Mouse (Mus musculus): ENCODE data around the gene Zfp512b. TPM values are rescaled to one million over a fixed set of nuclear protein-coding genes. Genes with fewer than 3 reads are reported as not detected.

Gene Zfp512b
- total and polyA plus RNA-seq, 2 experiments = 9.5 to 28.0 TPM

DNA sequence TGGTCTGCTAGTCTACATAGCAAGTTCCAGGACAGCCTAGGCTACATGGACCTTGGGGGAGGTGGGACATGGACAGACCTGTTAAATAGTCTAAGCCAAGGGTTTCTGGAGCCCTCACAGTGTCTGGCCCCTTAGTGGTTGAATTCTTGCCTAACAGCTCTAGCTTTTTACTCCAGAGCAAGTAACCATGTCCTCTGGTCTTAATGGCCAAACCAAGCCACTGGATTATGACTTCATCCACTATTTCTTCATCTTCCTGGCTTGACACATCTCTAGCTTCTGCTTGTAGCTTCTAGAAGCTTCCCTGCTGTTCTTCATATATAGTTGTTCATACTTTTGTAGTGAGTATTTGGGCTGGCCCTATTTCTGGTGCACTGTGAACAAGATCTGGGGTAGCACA lies 38.8 kb downstream of the Zfp512b start:
- H3K4me3 ChIP-seq (ENCODE audit: insufficient read depth, low read depth, low read length) = no peak overlapping the region
- H3K9ac ChIP-seq (ENCODE audit: low read depth, low read length) = no peak overlapping the region
- H3K36me3 ChIP-seq (ENCODE audit: control insufficient read depth, insufficient read depth, low read length) = peaks cover 22% of the 10 kb centered on the region
- no peak for DNase-seq (ENCODE audit: extremely low read depth, low read depth, low spot score)
- H3K27me3 ChIP-seq (ENCODE audit: control insufficient read depth, insufficient read depth, low read length) = no peaks in the 10 kb centered on the region
- TF ChIP-seq POLR2A (IDR thresholded peaks at IDR 0.05; ENCODE audit: extremely low read depth, insufficient read depth, low read length) (no peak), CTCF (IDR thresholded peaks at IDR 0.05; ENCODE audit: low read depth, low read length) (no peak)
- no peak overlapping the region for H3K27ac ChIP-seq (replicated peaks; ENCODE audit: insufficient read depth, low read depth, low read length)
- no peaks in the 10 kb centered on the region for H3K4me1 ChIP-seq (ENCODE audit: control insufficient read depth, insufficient read depth, low read length)
- H3K79me2 ChIP-seq (ENCODE audit: control insufficient read depth, insufficient read depth, low read length) = no peaks in the 10 kb centered on the region

DNA sequence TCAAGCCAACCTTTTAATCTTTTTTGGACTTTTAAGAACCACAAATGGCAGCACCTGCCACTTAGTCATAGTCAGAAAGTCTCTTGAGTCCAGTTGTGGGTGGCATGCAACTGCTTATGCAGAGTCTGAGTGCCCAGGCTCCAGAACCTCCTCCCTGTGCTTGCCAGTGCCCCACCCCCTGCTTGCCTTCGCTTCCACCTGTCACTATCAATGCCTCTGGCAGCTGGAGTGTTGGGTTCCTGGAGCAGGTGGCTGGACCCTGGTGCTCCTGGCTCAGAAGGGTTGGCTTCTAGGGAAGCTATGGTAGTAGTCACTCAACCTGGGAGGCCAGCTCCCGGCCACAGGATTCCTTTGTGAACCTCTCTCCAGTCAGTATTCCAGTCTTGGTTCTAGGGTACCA lies 42.4 kb downstream of the Zfp512b start:
- H3K4me3 ChIP-seq (ENCODE audit: insufficient read depth, low read depth, low read length) = no peak overlapping the region
- no peak for DNase-seq (ENCODE audit: extremely low read depth, low read depth, low spot score)
- no peak overlapping the region for H3K9ac ChIP-seq (ENCODE audit: low read depth, low read length)
- no peak overlapping the region for H3K27ac ChIP-seq (replicated peaks; ENCODE audit: insufficient read depth, low read depth, low read length)
- H3K36me3 ChIP-seq (ENCODE audit: control insufficient read depth, insufficient read depth, low read length) = peaks cover 42% of the 10 kb centered on the region
- no peak for TF ChIP-seq POLR2A (IDR thresholded peaks at IDR 0.05; ENCODE audit: extremely low read depth, insufficient read depth, low read length)
- TF ChIP-seq CTCF (IDR thresholded peaks at IDR 0.05; ENCODE audit: low read depth, low read length) = no peak
- WGBS = 98% methylated on average over 2 of the region's 2 CpGs
- no peaks in the 10 kb centered on the region for H3K79me2 ChIP-seq (ENCODE audit: control insufficient read depth, insufficient read depth, low read length)
- no peaks in the 10 kb centered on the region for H3K4me1 ChIP-seq (ENCODE audit: control insufficient read depth, insufficient read depth, low read length)
- no peaks in the 10 kb centered on the region for H3K27me3 ChIP-seq (ENCODE audit: control insufficient read depth, insufficient read depth, low read length)

DNA sequence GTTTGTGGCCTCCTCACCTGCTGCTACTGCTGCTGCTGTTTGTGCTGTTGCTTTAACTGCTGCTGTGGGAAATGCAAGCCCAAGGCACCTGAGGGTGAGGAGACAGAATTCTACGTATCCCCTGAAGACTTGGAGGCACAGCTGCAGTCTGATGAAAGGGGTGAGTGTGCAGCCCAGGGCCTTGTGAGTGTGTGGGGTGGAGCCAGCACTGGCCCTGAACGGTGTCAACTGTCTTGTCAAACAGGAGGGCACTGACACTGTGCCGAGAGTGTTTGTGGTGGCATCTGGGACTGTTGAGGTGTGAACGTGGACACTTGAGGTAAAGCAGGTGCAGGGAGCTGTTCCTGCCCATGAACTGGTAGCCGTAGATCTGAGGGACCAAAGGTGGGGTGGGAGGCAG lies 43.9 kb downstream of the Zfp512b start:
- Histone ChIP-seq H3K36me3 (ENCODE audit: control insufficient read depth, insufficient read depth, low read length) (peaks cover 42% of the 10 kb centered on the region), H3K27me3 (ENCODE audit: control insufficient read depth, insufficient read depth, low read length) (no peaks in the 10 kb centered on the region), H3K4me1 (ENCODE audit: control insufficient read depth, insufficient read depth, low read length) (no peaks in the 10 kb centered on the region), H3K9ac (ENCODE audit: low read depth, low read length) (no peak overlapping the region), H3K79me2 (ENCODE audit: control insufficient read depth, insufficient read depth, low read length) (no peaks in the 10 kb centered on the region), H3K4me3 (ENCODE audit: insufficient read depth, low read depth, low read length) (no peak overlapping the region), H3K27ac (replicated peaks; ENCODE audit: insufficient read depth, low read depth, low read length) (no peak overlapping the region)
- TF ChIP-seq POLR2A (IDR thresholded peaks at IDR 0.05; ENCODE audit: extremely low read depth, insufficient read depth, low read length) (no peak), CTCF (IDR thresholded peaks at IDR 0.05; ENCODE audit: low read depth, low read length) (no peak)
- DNase-seq (ENCODE audit: extremely low read depth, low read depth, low spot score) = no peak
- 90% methylated on average over 5 of the region's 5 CpGs for WGBS

DNA sequence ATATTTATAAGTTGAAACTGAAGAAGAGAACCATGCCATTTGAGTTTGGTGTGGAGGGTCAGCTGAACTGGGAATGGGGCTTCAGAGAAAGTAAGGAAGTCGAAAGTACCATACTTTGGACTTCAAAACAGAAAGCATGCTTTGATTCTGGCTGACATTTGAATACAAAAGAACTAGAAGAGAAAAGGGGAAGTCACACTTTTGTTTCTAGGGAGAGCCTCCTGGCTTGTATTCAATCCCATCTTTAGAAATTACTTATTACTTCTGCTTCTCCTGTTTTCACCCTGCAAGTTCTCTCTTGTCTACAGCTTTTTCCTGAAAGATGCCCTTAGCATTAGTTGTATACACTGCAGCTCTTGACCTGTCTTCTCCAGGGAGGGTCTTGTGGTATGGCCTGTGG lies 44.4 kb downstream of the Zfp512b start:
- Histone ChIP-seq H3K36me3 (ENCODE audit: control insufficient read depth, insufficient read depth, low read length) (peaks cover 42% of the 10 kb centered on the region), H3K27ac (replicated peaks; ENCODE audit: insufficient read depth, low read depth, low read length) (no peak overlapping the region), H3K4me1 (ENCODE audit: control insufficient read depth, insufficient read depth, low read length) (no peaks in the 10 kb centered on the region), H3K4me3 (ENCODE audit: insufficient read depth, low read depth, low read length) (no peak overlapping the region), H3K27me3 (ENCODE audit: control insufficient read depth, insufficient read depth, low read length) (no peaks in the 10 kb centered on the region), H3K9ac (ENCODE audit: low read depth, low read length) (no peak overlapping the region), H3K79me2 (ENCODE audit: control insufficient read depth, insufficient read depth, low read length) (no peaks in the 10 kb centered on the region)
- TF ChIP-seq CTCF (IDR thresholded peaks at IDR 0.05; ENCODE audit: low read depth, low read length) = no peak
- no peak for TF ChIP-seq POLR2A (IDR thresholded peaks at IDR 0.05; ENCODE audit: extremely low read depth, insufficient read depth, low read length)
- WGBS = 81% methylated on average over 1 of the region's 1 CpGs
- DNase-seq (ENCODE audit: extremely low read depth, low read depth, low spot score) = no peak

DNA sequence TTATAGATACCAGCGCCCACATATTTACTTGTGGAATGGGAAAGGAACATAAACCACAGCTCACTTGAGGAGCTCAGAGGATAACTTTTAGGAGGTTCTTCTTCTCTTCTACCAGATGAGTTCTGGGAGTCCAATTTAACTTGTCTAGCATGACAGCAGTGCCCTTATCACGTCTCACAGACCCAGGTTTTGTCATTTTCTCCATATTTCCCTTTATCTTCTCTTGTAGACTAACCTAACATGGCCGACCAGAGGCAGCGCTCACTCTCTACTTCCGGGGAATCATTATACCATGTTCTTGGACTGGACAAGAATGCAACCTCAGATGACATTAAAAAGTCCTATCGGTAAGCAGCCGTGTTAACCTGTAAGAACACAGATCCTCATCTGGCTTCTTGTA lies 46.5 kb downstream of the Zfp512b start:
- no peak overlapping the region for H3K27ac ChIP-seq (replicated peaks; ENCODE audit: insufficient read depth, low read depth, low read length)
- no peak overlapping the region for H3K4me3 ChIP-seq (ENCODE audit: insufficient read depth, low read depth, low read length)
- peaks cover 7% of the 10 kb centered on the region; the same call in 1 of the 2 replicates for H3K79me2 ChIP-seq (ENCODE audit: control insufficient read depth, insufficient read depth, low read length)
- WGBS = 96% methylated on average over 7 of the region's 7 CpGs
- TF ChIP-seq POLR2A (IDR thresholded peaks at IDR 0.05; ENCODE audit: extremely low read depth, insufficient read depth, low read length) = no peak
- TF ChIP-seq CTCF (IDR thresholded peaks at IDR 0.05; ENCODE audit: low read depth, low read length) = no peak
- H3K36me3 ChIP-seq (ENCODE audit: control insufficient read depth, insufficient read depth, low read length) = peaks cover 34% of the 10 kb centered on the region
- no peaks in the 10 kb centered on the region for H3K4me1 ChIP-seq (ENCODE audit: control insufficient read depth, insufficient read depth, low read length)
- DNase-seq (ENCODE audit: extremely low read depth, low read depth, low spot score) = no peak
- H3K27me3 ChIP-seq (ENCODE audit: control insufficient read depth, insufficient read depth, low read length) = no peaks in the 10 kb centered on the region
- no peak overlapping the region for H3K9ac ChIP-seq (ENCODE audit: low read depth, low read length)

DNA sequence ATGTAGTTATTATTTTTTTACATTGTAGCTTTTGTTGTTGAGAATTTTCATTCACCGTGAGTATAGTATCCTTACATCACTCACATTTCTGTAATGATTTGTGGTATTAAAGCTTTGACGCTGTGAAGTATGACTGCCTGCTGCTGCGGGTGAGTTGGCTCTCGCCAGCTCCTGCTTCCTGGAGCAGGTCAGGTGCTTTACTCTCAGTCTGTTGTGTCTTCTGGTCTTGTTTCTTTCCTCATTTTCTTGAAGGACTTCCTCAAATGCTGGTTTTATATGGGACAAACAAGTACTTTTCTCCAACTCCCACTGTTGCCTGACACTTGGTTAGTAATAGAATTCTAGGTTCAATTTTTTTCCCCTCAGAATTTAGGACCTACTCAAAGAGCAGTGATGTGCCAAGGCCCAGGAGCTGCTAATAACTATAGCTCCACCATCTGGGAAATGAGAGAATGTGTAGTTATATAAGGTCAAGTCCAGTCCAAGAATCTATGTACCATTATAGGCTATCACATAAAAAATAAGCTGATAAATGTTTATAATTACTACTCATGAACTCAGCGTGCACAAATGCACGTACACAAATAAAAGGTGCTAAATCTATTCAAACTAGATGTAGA lies 50.7 kb downstream of the Zfp512b start:
- H3K4me3 ChIP-seq (ENCODE audit: insufficient read depth, low read depth, low read length) = no peak overlapping the region
- H3K27me3 ChIP-seq (ENCODE audit: control insufficient read depth, insufficient read depth, low read length) = no peaks in the 10 kb centered on the region
- H3K27ac ChIP-seq (replicated peaks; ENCODE audit: insufficient read depth, low read depth, low read length) = no peak overlapping the region
- TF ChIP-seq POLR2A (IDR thresholded peaks at IDR 0.05; ENCODE audit: extremely low read depth, insufficient read depth, low read length) (no peak), CTCF (IDR thresholded peaks at IDR 0.05; ENCODE audit: low read depth, low read length) (no peak)
- H3K36me3 ChIP-seq (ENCODE audit: control insufficient read depth, insufficient read depth, low read length) = peaks cover 12% of the 10 kb centered on the region
- 0 out of 2 replicates have a peak, but pooled peaks cover 2% of the 10 kb centered on the region for H3K4me1 ChIP-seq (ENCODE audit: control insufficient read depth, insufficient read depth, low read length)
- peaks cover 20% of the 10 kb centered on the region; the same call in 1 of the 2 replicates for H3K79me2 ChIP-seq (ENCODE audit: control insufficient read depth, insufficient read depth, low read length)
- no peak for DNase-seq (ENCODE audit: extremely low read depth, low read depth, low spot score)
- H3K9ac ChIP-seq (ENCODE audit: low read depth, low read length) = no peak overlapping the region
- WGBS = 83% methylated on average over 6 of the region's 6 CpGs
